Mouse (Mus musculus): Measurements from ENCODE around the gene Cacna1c.

DNA sequence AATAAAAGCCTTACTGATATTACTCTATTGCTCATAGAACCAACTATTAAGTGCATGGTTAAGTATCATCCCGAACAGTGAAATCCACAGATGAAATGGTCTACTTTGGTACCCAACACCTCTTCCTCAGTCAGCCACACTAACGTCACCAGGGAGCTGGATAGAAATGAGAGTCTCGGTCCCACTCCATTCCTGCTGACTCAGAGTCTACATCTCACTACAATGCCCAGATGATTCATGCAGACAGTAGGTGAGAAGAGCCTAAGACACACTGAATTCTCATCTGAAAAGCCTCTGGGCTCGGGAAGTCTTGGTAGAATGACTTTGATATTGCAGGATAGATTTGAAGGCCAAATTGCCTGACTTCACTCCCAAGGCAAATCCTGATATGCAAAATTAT lies 240.0 kb downstream of the Cacna1c start:
- TF ChIP-seq CTCF (IDR thresholded peaks at IDR 0.05; ENCODE audit: borderline replicate concordance, insufficient read depth, low read depth, low read length) (no peak), POLR2A (IDR thresholded peaks at IDR 0.05; ENCODE audit: borderline replicate concordance, insufficient read depth, low read length) (no peak)
